Mouse (Mus musculus) neural tube, embryonic 12.5 days (tissue): ENCODE results near the gene Nutm1. TPM values are rescaled to one million over a fixed set of nuclear protein-coding genes. Genes with fewer than 3 reads are reported as not detected.

ENCODE experiments used
- ATAC-seq: fragments of 200-750 bp; cut with Nextera tagmentation; 2 replicates; pipeline ENCODE4 v1.8.0; 2017; ENCODE audit warnings: low read depth, mild to moderate bottlenecking, moderate TSS enrichment, moderate library complexity; ENCODE audit not compliant: low FRiP score
- H3K27ac ChIP-seq: fragments of 300-500 bp; sonication (generic); 2 replicates; pipeline ENCODE4 v1.5.1; 2016
- H3K27me3 ChIP-seq: fragments of 300-500 bp; sonication (generic); replicated peaks from 2 replicates; pipeline ENCODE4 v1.6.1; 2016; ENCODE audit warnings: mild to moderate bottlenecking
- H3K36me3 ChIP-seq: fragments of 300-500 bp; sonication (generic); 2 replicates; pipeline ENCODE4 v1.6.1; 2016; ENCODE audit warnings: mild to moderate bottlenecking
- H3K4me1 ChIP-seq: fragments of 300-500 bp; sonication (generic); 2 replicates; pipeline ENCODE4 v1.6.1; 2016
- H3K4me2 ChIP-seq: fragments of 300-500 bp; sonication (generic); replicated peaks from 2 replicates; pipeline ENCODE4 v1.6.1; 2016; ENCODE audit warnings: mild to moderate bottlenecking
- H3K4me3 ChIP-seq: fragments of 300-500 bp; sonication (generic); 2 replicates; pipeline ENCODE4 v1.5.1; 2016
- H3K9ac ChIP-seq: fragments of 300-500 bp; sonication (generic); 2 replicates; pipeline ENCODE4 v1.6.1; 2016; ENCODE audit warnings: mild to moderate bottlenecking
- H3K9me3 ChIP-seq: fragments of 300-500 bp; sonication (generic); 2 replicates; pipeline ENCODE4 v1.6.1; 2016; ENCODE audit warnings: mild to moderate bottlenecking
- WGBS: fragments of 180-500 bp; shearing (Covaris S2); methylation state at CpG from one replicate; pipeline ENCODE4 v1.1.7; 2016; 5-methylcytosine and 5-hydroxymethylcytosine counted together
- polyA plus RNA-seq: library from polyadenylated mRNA; unstranded; fragments of >200 nt; fragmentation: Nextera tagmentation; extraction: Ambion mirVana; gene quantifications from 2 replicates; pipeline ENCODE4 v1.2.1, GENCODE M21; 2016

The Nutm1 gene
- polyA plus RNA-seq, 1 experiment from 2014 or later, result not detected

- Histone ChIP-seq H3K27me3 (no peaks in the 10 kb centered on the region), H3K36me3 (no peaks in the 10 kb centered on the region), H3K4me3 (no peak overlapping the region), H3K9ac (no peak overlapping the region), H3K27ac (no peak overlapping the region), H3K4me2 (no peak overlapping the region), H3K4me1 (no peaks in the 10 kb centered on the region), H3K9me3 (no peaks in the 10 kb centered on the region)
- no peak for ATAC-seq
- WGBS, result 100% methylated on average over 2 of the region's 2 CpGs
Observed at GRCm38 (mm10) chr2:112272909-112273308, 13.8 kb upstream of the Nutm1 start.

- ATAC-seq, result no peak
- Histone ChIP-seq H3K4me2 (no peak overlapping the region), H3K4me1 (peaks cover 14% of the 10 kb centered on the region), H3K36me3 (no peaks in the 10 kb centered on the region), H3K4me3 (no peak overlapping the region), H3K9me3 (no peaks in the 10 kb centered on the region), H3K27me3 (no peaks in the 10 kb centered on the region), H3K27ac (no peak overlapping the region), H3K9ac (no peak overlapping the region)
- 90% methylated on average over 2 of the region's 2 CpGs for WGBS
Observed at GRCm38 (mm10) chr2:112270011-112270410, 10.9 kb upstream of the Nutm1 start.

- Histone ChIP-seq H3K27ac (no peak overlapping the region), H3K9ac (no peak overlapping the region), H3K36me3 (no peaks in the 10 kb centered on the region), H3K27me3 (no peaks in the 10 kb centered on the region), H3K4me3 (no peak overlapping the region), H3K9me3 (no peaks in the 10 kb centered on the region), H3K4me1 (peaks cover 18% of the 10 kb centered on the region), H3K4me2 (peak overlapping the region; percentile 91)
- 87% methylated on average over 8 of the region's 8 CpGs for WGBS
- ATAC-seq, result no peak
Observed at GRCm38 (mm10) chr2:112267547-112268269, 8.6 kb upstream of the Nutm1 start.

- Histone ChIP-seq H3K4me2 (peak overlapping the region; percentile 91), H3K4me1 (peaks cover 21% of the 10 kb centered on the region)
Observed at GRCm38 (mm10) chr2:112266780-112267179, 7.7 kb upstream of the Nutm1 start.

GRCm38 (mm10) chr2:112266242-112266592 is 7.1 kb upstream of the Nutm1 start, which contains the start of gene Gm21985:
TSS of gene Gm21985 (plus strand) at chr2:112266314.
- Histone ChIP-seq H3K4me1 (peaks cover 21% of the 10 kb centered on the region), H3K9me3 (no peaks in the 10 kb centered on the region), H3K4me2 (peak within 1 kb of the TSS; percentile 91), H3K36me3 (no peaks in the 10 kb centered on the region), H3K27ac (peak within 1 kb of the TSS; percentile 84), H3K4me3 (peak within 1 kb of the TSS; percentile 71), H3K9ac (peak within 1 kb of the TSS; percentile 75), H3K27me3 (no peaks in the 10 kb centered on the region)
- peak; percentile 46 for ATAC-seq
- 2% methylated on average over 11 of the region's 11 CpGs for WGBS

More at GRCm38 (mm10) chr2:112266780-112267179, 7.7 kb upstream of the Nutm1 start:
- H3K27me3 ChIP-seq, result no peaks in the 10 kb centered on the region
- 37% methylated on average over 10 of the region's 10 CpGs for WGBS
- H3K9ac ChIP-seq, result no peak overlapping the region
- H3K36me3 ChIP-seq, result no peaks in the 10 kb centered on the region
- no peak for ATAC-seq
- H3K4me3 ChIP-seq, result peak overlapping the region; percentile 71; the same call in 1 of the 2 replicates
- H3K27ac ChIP-seq, result no peak overlapping the region
- no peaks in the 10 kb centered on the region for H3K9me3 ChIP-seq

GRCm38 (mm10) chr2:112265448-112266241 is 6.6 kb upstream of the Nutm1 start, which contains the start of gene Slc12a6:
TSS of gene Slc12a6 (plus strand) at chr2:112265825.
- H3K4me1 ChIP-seq, result peaks cover 21% of the 10 kb centered on the region
- no peaks in the 10 kb centered on the region for H3K27me3 ChIP-seq
- H3K4me2 ChIP-seq, result peak within 1 kb of the TSS; percentile 91
- peak within 1 kb of the TSS; percentile 84 for H3K27ac ChIP-seq
- WGBS, result under 1% methylated on average over 83 of the region's 85 CpGs
- peak; percentile 92 for ATAC-seq
- no peaks in the 10 kb centered on the region for H3K36me3 ChIP-seq
- H3K4me3 ChIP-seq, result peak within 1 kb of the TSS; percentile 71
- no peaks in the 10 kb centered on the region for H3K9me3 ChIP-seq
- peak within 1 kb of the TSS; percentile 75 for H3K9ac ChIP-seq

- no peak overlapping the region for H3K27ac ChIP-seq
- peaks cover 21% of the 10 kb centered on the region for H3K4me1 ChIP-seq
- H3K9me3 ChIP-seq, result no peaks in the 10 kb centered on the region
- ATAC-seq, result no peak
- H3K36me3 ChIP-seq, result no peaks in the 10 kb centered on the region
- H3K4me2 ChIP-seq, result no peak overlapping the region
- H3K4me3 ChIP-seq, result no peak overlapping the region
- 83% methylated on average over 4 of the region's 4 CpGs for WGBS
- no peaks in the 10 kb centered on the region for H3K27me3 ChIP-seq
- H3K9ac ChIP-seq, result no peak overlapping the region
Observed at GRCm38 (mm10) chr2:112264364-112264763, 5.3 kb upstream of the Nutm1 start.

GRCm38 (mm10) chr2:112262779-112263295 is 3.7 kb upstream of the Nutm1 start:
- 36% methylated on average over 4 of the region's 4 CpGs for WGBS

GRCm38 (mm10) chr2:112261748-112262653 is 2.9 kb upstream of the Nutm1 start, which contains the start of gene Nop10:
TSS of gene Nop10 (plus strand) at chr2:112261926.
- Histone ChIP-seq H3K4me1 (peaks cover 16% of the 10 kb centered on the region), H3K4me3 (peak within 1 kb of the TSS; percentile 57), H3K36me3 (no peaks in the 10 kb centered on the region), H3K4me2 (peak within 1 kb of the TSS; percentile 69), H3K9ac (peak within 1 kb of the TSS; percentile 55), H3K27ac (no peak within 1 kb of the TSS), H3K9me3 (no peaks in the 10 kb centered on the region), H3K27me3 (no peaks in the 10 kb centered on the region)
- ATAC-seq, result peak; percentile 46
- under 1% methylated on average over 36 of the region's 36 CpGs for WGBS

More at GRCm38 (mm10) chr2:112262779-112263295, 3.7 kb upstream of the Nutm1 start:
- H3K36me3 ChIP-seq, result no peaks in the 10 kb centered on the region
- ATAC-seq, result no peak
- H3K27me3 ChIP-seq, result no peaks in the 10 kb centered on the region
- peaks cover 21% of the 10 kb centered on the region for H3K4me1 ChIP-seq
- no peaks in the 10 kb centered on the region for H3K9me3 ChIP-seq
- peak overlapping the region; percentile 55 for H3K9ac ChIP-seq
- no peak overlapping the region for H3K27ac ChIP-seq
- H3K4me2 ChIP-seq, result peak overlapping the region; percentile 69
- H3K4me3 ChIP-seq, result peak overlapping the region; percentile 57

- WGBS, result 74% methylated on average over 7 of the region's 7 CpGs
- no peaks in the 10 kb centered on the region for H3K36me3 ChIP-seq
- ATAC-seq, result no peak
- H3K4me3 ChIP-seq, result no peak overlapping the region
- H3K27ac ChIP-seq, result no peak overlapping the region
- H3K9me3 ChIP-seq, result no peaks in the 10 kb centered on the region
- no peak overlapping the region for H3K4me2 ChIP-seq
- no peaks in the 10 kb centered on the region for H3K27me3 ChIP-seq
- H3K9ac ChIP-seq, result no peak overlapping the region
- no peaks in the 10 kb centered on the region for H3K4me1 ChIP-seq
Observed at GRCm38 (mm10) chr2:112254675-112255515, 4.2 kb downstream of the Nutm1 start.
